Mouse (Mus musculus): ENCODE measurements around the gene Cep126. TPM values are rescaled to one million over a fixed set of nuclear protein-coding genes. Genes with fewer than 3 reads are reported as not detected.

Cep126 gene
- polyA plus RNA-seq, 1 experiment from 2014 or later = 2.0 TPM

DNA sequence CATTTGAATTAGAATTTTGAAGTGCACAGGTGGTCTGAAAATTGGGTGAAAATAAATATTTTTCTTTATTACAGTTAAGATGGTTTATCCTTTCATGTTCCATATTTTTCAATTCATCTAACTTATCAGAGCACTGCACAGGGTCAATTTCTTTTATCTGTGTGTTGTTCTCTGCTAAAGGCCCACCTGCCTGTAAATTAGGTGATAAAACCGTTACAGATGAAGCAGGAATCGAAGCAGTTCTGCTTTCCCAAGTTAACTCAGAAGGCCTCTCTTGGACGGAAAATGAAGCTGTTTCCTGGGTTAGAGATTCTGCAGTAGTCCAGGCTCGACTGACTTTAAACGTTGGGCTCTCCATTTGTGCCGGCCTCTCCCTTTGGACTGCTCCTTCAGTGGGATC is 33.1 kb downstream of the Cep126 start:
- WGBS = 92% methylated on average over 6 of the region's 6 CpGs
- H3K4me2 ChIP-seq (ENCODE audit: low read length) = no peak overlapping the region
- H3K4me1 ChIP-seq (ENCODE audit: control insufficient read depth, insufficient read depth, low read length) = no peaks in the 10 kb centered on the region
- H3K36me3 ChIP-seq (ENCODE audit: control insufficient read depth, insufficient read depth, low read length) = no peaks in the 10 kb centered on the region
- ATAC-seq (no peak), DNase-seq (ENCODE audit: low spot score) (no peak)
- H3K4me3 ChIP-seq (ENCODE audit: low read depth, low read length) = no peak overlapping the region
- no peaks in the 10 kb centered on the region for H3K27me3 ChIP-seq (replicated peaks; ENCODE audit: control insufficient read depth, insufficient read depth, low read length)
- H3K9me3 ChIP-seq (replicated peaks; ENCODE audit: control insufficient read depth, low read length) = no peaks in the 10 kb centered on the region
- no peak overlapping the region for H3K27ac ChIP-seq (ENCODE audit: low read depth, low read length)
- no peak overlapping the region for H3K9ac ChIP-seq (ENCODE audit: low read length)

GRCm38 (mm10) chr9:8078882-8079281 is 55.2 kb downstream of the Cep126 start:
- Histone ChIP-seq H3K27ac (ENCODE audit: low read depth, low read length) (no peak overlapping the region), H3K4me3 (ENCODE audit: low read depth, low read length) (no peak overlapping the region), H3K4me1 (ENCODE audit: control insufficient read depth, insufficient read depth, low read length) (no peaks in the 10 kb centered on the region), H3K9ac (ENCODE audit: low read length) (no peak overlapping the region), H3K36me3 (ENCODE audit: control insufficient read depth, insufficient read depth, low read length) (no peaks in the 10 kb centered on the region), H3K27me3 (replicated peaks; ENCODE audit: control insufficient read depth, insufficient read depth, low read length) (no peaks in the 10 kb centered on the region), H3K9me3 (replicated peaks; ENCODE audit: control insufficient read depth, low read length) (no peaks in the 10 kb centered on the region), H3K4me2 (ENCODE audit: low read length) (no peak overlapping the region)
- DNase-seq (ENCODE audit: low spot score) = no peak
- WGBS = 93% methylated on average over 5 of the region's 5 CpGs
- ATAC-seq = no peak

- H3K27ac ChIP-seq (ENCODE audit: low read depth, low read length) = no peak overlapping the region
- H3K36me3 ChIP-seq (ENCODE audit: control insufficient read depth, insufficient read depth, low read length) = no peaks in the 10 kb centered on the region
- no peaks in the 10 kb centered on the region for H3K4me1 ChIP-seq (ENCODE audit: control insufficient read depth, insufficient read depth, low read length)
- no peaks in the 10 kb centered on the region for H3K9me3 ChIP-seq (replicated peaks; ENCODE audit: control insufficient read depth, low read length)
- no peak overlapping the region for H3K9ac ChIP-seq (ENCODE audit: low read length)
- ATAC-seq (0 out of 2 replicates have a peak, but pooled peaks have one; percentile 23), DNase-seq (ENCODE audit: low spot score) (peak; percentile 24)
- H3K4me3 ChIP-seq (ENCODE audit: low read depth, low read length) = no peak overlapping the region
- H3K4me2 ChIP-seq (ENCODE audit: low read length) = no peak overlapping the region
- no peaks in the 10 kb centered on the region for H3K27me3 ChIP-seq (replicated peaks; ENCODE audit: control insufficient read depth, insufficient read depth, low read length)
These were observed 59.7 kb downstream of the Cep126 start for GRCm38 (mm10) chr9:8074345-8074744.

- no peak overlapping the region for H3K4me3 ChIP-seq (ENCODE audit: low read depth, low read length)
- H3K9me3 ChIP-seq (replicated peaks; ENCODE audit: control insufficient read depth, low read length) = no peaks in the 10 kb centered on the region
- ATAC-seq = no peak
- no peak overlapping the region for H3K27ac ChIP-seq (ENCODE audit: low read depth, low read length)
- no peaks in the 10 kb centered on the region for H3K27me3 ChIP-seq (replicated peaks; ENCODE audit: control insufficient read depth, insufficient read depth, low read length)
- 95% methylated on average over 3 of the region's 3 CpGs for WGBS
- no peaks in the 10 kb centered on the region for H3K4me1 ChIP-seq (ENCODE audit: control insufficient read depth, insufficient read depth, low read length)
- no peak for DNase-seq (ENCODE audit: low spot score)
- H3K4me2 ChIP-seq (ENCODE audit: low read length) = no peak overlapping the region
- no peaks in the 10 kb centered on the region for H3K36me3 ChIP-seq (ENCODE audit: control insufficient read depth, insufficient read depth, low read length)
- no peak overlapping the region for H3K9ac ChIP-seq (ENCODE audit: low read length)
These were observed 60.8 kb downstream of the Cep126 start for GRCm38 (mm10) chr9:8073203-8073755.

DNA sequence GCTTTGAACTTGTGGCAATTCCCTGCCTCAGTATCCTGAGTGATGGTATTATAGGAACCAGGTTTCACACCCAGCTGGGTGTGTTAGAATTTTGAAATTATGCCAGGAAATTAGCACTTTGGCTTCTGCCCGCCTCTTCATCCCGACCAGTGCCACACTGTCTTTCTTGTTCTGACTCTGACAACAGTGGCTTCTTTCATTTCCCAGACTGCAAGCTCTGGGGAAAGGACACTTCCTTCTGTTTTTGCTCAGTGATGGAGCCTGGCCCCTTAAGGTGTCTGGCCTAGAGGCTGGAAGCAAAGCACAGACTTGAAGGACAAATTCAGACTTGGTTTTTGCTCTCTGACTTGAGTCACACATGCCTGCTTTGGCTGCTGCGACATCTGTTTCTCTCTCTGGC is 74.5 kb downstream of the Cep126 start:
- no peaks in the 10 kb centered on the region for H3K36me3 ChIP-seq (ENCODE audit: control insufficient read depth, insufficient read depth, low read length)
- H3K9me3 ChIP-seq (replicated peaks; ENCODE audit: control insufficient read depth, low read length) = no peaks in the 10 kb centered on the region
- no peaks in the 10 kb centered on the region for H3K27me3 ChIP-seq (replicated peaks; ENCODE audit: control insufficient read depth, insufficient read depth, low read length)
- H3K9ac ChIP-seq (ENCODE audit: low read length) = no peak overlapping the region
- H3K4me1 ChIP-seq (ENCODE audit: control insufficient read depth, insufficient read depth, low read length) = no peaks in the 10 kb centered on the region
- no peak overlapping the region for H3K4me2 ChIP-seq (ENCODE audit: low read length)
- no peak overlapping the region for H3K27ac ChIP-seq (ENCODE audit: low read depth, low read length)
- 55% methylated on average over 3 of the region's 3 CpGs for WGBS
- DNase-seq (ENCODE audit: low spot score) = no peak
- no peak overlapping the region for H3K4me3 ChIP-seq (ENCODE audit: low read depth, low read length)
- ATAC-seq = no peak

DNA sequence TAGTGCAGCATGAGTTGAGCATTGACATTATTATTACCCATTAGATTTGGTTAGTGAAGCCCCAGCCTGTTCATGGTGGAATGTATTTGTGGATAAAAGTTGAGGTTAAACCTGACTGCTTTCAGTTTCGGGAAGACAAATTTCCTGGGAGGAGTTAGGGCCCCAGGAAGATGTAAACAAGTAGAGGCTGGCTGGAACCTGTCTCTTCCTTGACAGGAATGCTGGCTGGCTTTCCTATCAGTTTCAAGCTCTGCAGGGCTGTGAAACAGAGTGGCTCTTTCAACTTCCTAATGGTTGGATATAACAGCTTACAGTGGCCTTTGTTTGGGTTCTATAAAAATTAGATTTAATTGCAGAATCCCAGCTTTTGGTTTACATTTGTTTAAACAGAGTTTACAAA is 79.3 kb downstream of the Cep126 start:
- ATAC-seq = no peak
- WGBS = 74% methylated on average over 1 of the region's 1 CpGs
- H3K27ac ChIP-seq (ENCODE audit: low read depth, low read length) = no peak overlapping the region

DNA sequence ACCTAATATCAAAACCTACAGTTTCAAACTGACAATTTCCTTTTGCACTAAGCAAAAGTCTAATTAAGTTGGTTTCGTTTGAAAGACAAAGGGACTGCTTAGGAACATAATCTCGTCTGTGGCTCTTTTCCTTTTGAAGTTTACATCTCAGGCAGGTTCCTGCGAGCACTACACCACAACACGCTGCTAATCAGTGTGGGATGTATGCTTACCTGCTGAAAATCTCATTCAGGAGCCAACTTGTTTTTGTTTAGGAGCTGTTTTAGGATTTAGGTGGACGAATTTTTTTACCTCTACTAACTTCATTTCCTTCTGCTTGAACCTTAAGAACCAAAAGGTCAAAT is 91.1 kb downstream of the Cep126 start:
- Histone ChIP-seq H3K9me3 (replicated peaks; ENCODE audit: control insufficient read depth, low read length) (no peaks in the 10 kb centered on the region), H3K4me2 (ENCODE audit: low read length) (peak overlapping the region; percentile 51), H3K27me3 (replicated peaks; ENCODE audit: control insufficient read depth, insufficient read depth, low read length) (no peaks in the 10 kb centered on the region), H3K27ac (ENCODE audit: low read depth, low read length) (peak overlapping the region; percentile 67; the same call in 1 of the 2 replicates), H3K4me1 (ENCODE audit: control insufficient read depth, insufficient read depth, low read length) (peaks cover 7% of the 10 kb centered on the region; the same call in 1 of the 2 replicates), H3K4me3 (ENCODE audit: low read depth, low read length) (peak overlapping the region; percentile 68; the same call in 1 of the 2 replicates), H3K36me3 (ENCODE audit: control insufficient read depth, insufficient read depth, low read length) (no peaks in the 10 kb centered on the region), H3K9ac (ENCODE audit: low read length) (peak overlapping the region; percentile 50)
- DNase-seq (ENCODE audit: low spot score) = no peak
- 10% methylated on average over 5 of the region's 5 CpGs for WGBS
- peak; percentile 51 for ATAC-seq

More for the DNA sequence above, 79.3 kb downstream of the Cep126 start:
- Histone ChIP-seq H3K4me3 (ENCODE audit: low read depth, low read length) (no peak overlapping the region), H3K9me3 (replicated peaks; ENCODE audit: control insufficient read depth, low read length) (no peaks in the 10 kb centered on the region), H3K9ac (ENCODE audit: low read length) (no peak overlapping the region), H3K4me2 (ENCODE audit: low read length) (no peak overlapping the region), H3K27me3 (replicated peaks; ENCODE audit: control insufficient read depth, insufficient read depth, low read length) (no peaks in the 10 kb centered on the region), H3K36me3 (ENCODE audit: control insufficient read depth, insufficient read depth, low read length) (no peaks in the 10 kb centered on the region), H3K4me1 (ENCODE audit: control insufficient read depth, insufficient read depth, low read length) (no peaks in the 10 kb centered on the region)
- DNase-seq (ENCODE audit: low spot score) = no peak

DNA sequence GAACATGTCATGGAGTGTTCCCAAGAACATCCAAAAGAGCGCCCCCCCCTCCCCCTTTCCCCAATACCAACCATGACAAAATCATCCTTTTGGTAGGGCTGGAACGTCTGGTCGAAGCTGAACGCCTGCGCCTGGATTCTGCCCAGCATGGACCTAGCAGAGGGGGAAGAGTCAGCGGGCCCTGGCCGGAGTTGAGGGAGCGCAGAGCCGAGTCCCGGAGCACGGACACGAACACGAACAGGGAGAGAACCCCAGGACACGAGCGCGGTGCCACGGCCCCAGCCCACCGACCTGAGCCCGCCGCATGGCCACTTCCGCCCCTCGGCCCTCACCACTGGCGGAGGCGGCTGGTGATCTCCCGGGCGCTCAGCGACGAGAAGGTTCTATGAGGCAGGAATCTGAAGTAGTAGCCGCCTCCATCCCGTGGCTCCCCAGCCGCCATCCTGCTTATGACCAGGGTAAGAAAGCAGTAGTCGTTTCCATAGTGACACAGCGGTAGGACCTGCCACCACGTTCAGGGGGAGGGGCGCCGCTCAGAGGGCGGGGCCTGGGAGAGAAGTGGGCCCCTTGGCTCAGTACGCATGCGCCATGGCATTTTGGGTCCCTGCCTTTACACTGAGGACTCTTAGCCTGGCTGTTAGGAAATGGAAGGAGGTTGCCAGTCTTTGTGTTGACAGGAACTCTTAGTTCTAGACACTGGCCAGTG is 91.6 kb downstream of the Cep126 start, which contains the start of gene Cfap300:
TSS of gene Cfap300 (minus strand) at position 486 of the 706 bp plus-strand sequence.
- WGBS = under 1% methylated on average over 37 of the region's 39 CpGs
- H3K9me3 ChIP-seq (replicated peaks; ENCODE audit: control insufficient read depth, low read length) = no peaks in the 10 kb centered on the region
- no peaks in the 10 kb centered on the region for H3K27me3 ChIP-seq (replicated peaks; ENCODE audit: control insufficient read depth, insufficient read depth, low read length)
- peaks cover 7% of the 10 kb centered on the region; the same call in 1 of the 2 replicates for H3K4me1 ChIP-seq (ENCODE audit: control insufficient read depth, insufficient read depth, low read length)
- peak within 1 kb of the TSS; percentile 51 for H3K4me2 ChIP-seq (ENCODE audit: low read length)
- ATAC-seq = peak; percentile 99
- no peaks in the 10 kb centered on the region for H3K36me3 ChIP-seq (ENCODE audit: control insufficient read depth, insufficient read depth, low read length)
- peak within 1 kb of the TSS; percentile 76 for H3K9ac ChIP-seq (ENCODE audit: low read length)
- peak within 1 kb of the TSS; percentile 67 for H3K27ac ChIP-seq (ENCODE audit: low read depth, low read length)
- DNase-seq (ENCODE audit: low spot score) = peak; percentile 98
- H3K4me3 ChIP-seq (ENCODE audit: low read depth, low read length) = peak within 1 kb of the TSS; percentile 68

DNA sequence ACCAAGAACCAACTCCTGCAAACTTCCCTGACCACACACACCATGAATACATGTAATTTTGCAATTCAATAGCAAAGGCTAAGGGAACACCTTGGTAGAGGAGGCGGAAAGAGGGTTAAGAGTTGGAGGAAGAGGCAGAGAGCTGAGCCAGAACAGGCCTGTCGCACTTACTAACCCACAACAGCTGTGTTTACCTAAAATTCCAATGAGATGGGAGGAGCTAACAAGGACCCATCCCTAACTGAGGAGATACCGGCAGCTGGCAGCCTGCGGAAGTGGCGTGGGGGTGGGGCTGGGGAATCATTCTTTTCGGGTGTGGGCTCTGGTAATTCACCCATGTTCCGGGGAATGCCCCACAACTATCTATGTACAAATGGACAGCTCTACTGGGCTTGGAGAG is 98.5 kb downstream of the Cep126 start:
- no peak overlapping the region for H3K4me2 ChIP-seq (ENCODE audit: low read length)
- no peak overlapping the region for H3K27ac ChIP-seq (ENCODE audit: low read depth, low read length)
- no peaks in the 10 kb centered on the region for H3K36me3 ChIP-seq (ENCODE audit: control insufficient read depth, insufficient read depth, low read length)
- no peaks in the 10 kb centered on the region for H3K9me3 ChIP-seq (replicated peaks; ENCODE audit: control insufficient read depth, low read length)
- DNase-seq (ENCODE audit: low spot score) = peak; percentile 22
- no peak overlapping the region for H3K9ac ChIP-seq (ENCODE audit: low read length)
- peak; percentile 73 for ATAC-seq
- H3K4me1 ChIP-seq (ENCODE audit: control insufficient read depth, insufficient read depth, low read length) = no peaks in the 10 kb centered on the region
- no peak overlapping the region for H3K4me3 ChIP-seq (ENCODE audit: low read depth, low read length)
- H3K27me3 ChIP-seq (replicated peaks; ENCODE audit: control insufficient read depth, insufficient read depth, low read length) = no peaks in the 10 kb centered on the region
- WGBS = 40% methylated on average over 7 of the region's 7 CpGs

All from forebrain, embryonic 14.5 days (tissue).